12 mouse cellular contexts compared by ENCODE assay signal in the genomic region with DNA sequence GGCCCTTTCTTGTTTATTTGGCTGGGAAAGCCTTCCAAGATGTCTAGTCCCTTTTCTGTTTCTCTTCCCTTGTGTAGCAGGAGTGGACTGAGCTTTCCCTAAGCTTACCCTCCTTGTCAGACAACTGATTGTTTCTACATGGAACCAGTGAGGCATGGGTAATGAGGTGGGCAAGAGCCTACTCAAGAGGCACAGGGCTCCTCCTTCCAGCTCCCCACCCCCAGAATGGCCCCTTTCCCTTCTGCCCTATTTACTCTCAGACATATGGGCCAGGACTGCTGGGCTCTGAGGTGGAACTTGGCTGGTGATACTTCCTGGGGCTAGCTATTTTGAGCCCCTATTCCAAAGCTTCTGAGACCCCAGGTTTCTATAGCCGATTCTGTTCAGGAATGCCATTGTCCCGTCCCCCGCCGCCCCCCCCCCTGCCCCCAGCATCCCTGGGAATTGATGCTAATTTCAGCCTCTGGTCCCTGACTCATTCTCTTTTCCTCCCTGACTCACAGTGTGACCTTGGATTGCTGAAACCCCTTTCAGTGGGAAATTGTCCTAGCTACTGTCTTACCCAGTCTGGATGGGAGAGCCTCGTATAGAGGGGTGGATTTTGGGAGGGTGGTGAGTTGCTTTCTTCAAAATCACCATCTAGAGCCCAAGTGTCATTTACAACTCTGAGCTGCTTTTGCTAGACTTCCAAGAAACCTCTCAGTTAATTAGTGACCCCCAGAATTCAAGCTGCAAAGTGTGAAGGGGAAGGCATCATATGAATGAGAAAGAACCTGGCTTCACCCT. TPM values are rescaled to one million over a fixed set of nuclear protein-coding genes. Genes with fewer than 3 reads are reported as not detected.
A peak's percentile ranks its signal among the peaks of the same experiment; 100 is the strongest.
DNase-seq lines count a peak whose midpoint lies in the region; ATAC-seq and TF ChIP-seq lines count a peak whose summit lies in the region.
"Had no signal": no experiment of that assay in that cellular context is flagged by ENCODE, and none has a peak within 500 bp of the region (broad histone marks: within the 10 kb centered on the region; RNA-seq: fewer than 3 reads in every experiment).

No protein-coding gene starts in this region.

- no peak for TF ChIP-seq CTCF in left cerebral cortex, adult 2 months (IDR thresholded peaks at IDR 0.05)

- no peak overlapping the region; the same call in 1 of the 2 replicates for H3K9ac ChIP-seq in hindbrain, embryonic 15.5 days

- H3K4me3 ChIP-seq in left cerebral cortex, adult 2 months: no peak overlapping the region
- no peak overlapping the region; the same call in 1 of the 2 replicates for H3K4me3 ChIP-seq in embryonic facial prominence, embryonic 10.5 days
- H3K4me3 ChIP-seq in hindbrain, embryonic 15.5 days: no peak overlapping the region
- H3K4me3 ChIP-seq: erythroblast, embryonic 14.5 days had no signal

- peaks cover 7% of the 10 kb centered on the region for H3K36me3 ChIP-seq in embryonic facial prominence, embryonic 10.5 days (replicated peaks)
- H3K36me3 ChIP-seq in hindbrain, embryonic 15.5 days: peaks cover 11% of the 10 kb centered on the region

- H3K27ac ChIP-seq in left cerebral cortex, adult 2 months: peak overlapping the region; percentile 45; the same call in 1 of the 2 replicates
- peak overlapping the region; percentile 78 for H3K27ac ChIP-seq in embryonic facial prominence, embryonic 10.5 days (replicated peaks)
- H3K27ac ChIP-seq in hindbrain, embryonic 15.5 days (replicated peaks): peak overlapping the region; percentile 84

- intact Hi-C loops in left cerebral cortex, adult 2 months (cut with DNase I): no loop called here

- H3K9me3 ChIP-seq in embryonic facial prominence, embryonic 10.5 days: no peaks in the 10 kb centered on the region
- no peaks in the 10 kb centered on the region for H3K9me3 ChIP-seq in hindbrain, embryonic 15.5 days

- peak; percentile 76 for ATAC-seq in hindbrain, embryonic 15.5 days (ENCODE audit: low FRiP score, low read depth)
- ATAC-seq: activated CD4-positive, CD25-positive, alpha-beta regulatory T cell, adult 4 months had no signal

- H3K4me2 ChIP-seq in hindbrain, embryonic 15.5 days: peak overlapping the region; percentile 2; the same call in 1 of the 2 replicates

- peaks cover 50% of the 10 kb centered on the region for H3K4me1 ChIP-seq in embryonic facial prominence, embryonic 10.5 days
- peaks cover 62% of the 10 kb centered on the region for H3K4me1 ChIP-seq in hindbrain, embryonic 15.5 days (replicated peaks)

- H3K27me3 ChIP-seq in embryonic facial prominence, embryonic 10.5 days (replicated peaks; ENCODE audit: low read depth, poor library complexity, severe bottlenecking): no peaks in the 10 kb centered on the region
- no peaks in the 10 kb centered on the region for H3K27me3 ChIP-seq in hindbrain, embryonic 15.5 days

- no peak for DNase-seq in left cerebral cortex, adult 2 months (ENCODE audit: extremely low spot score in 1 of 2, low spot score in 2 of 2)
- DNase-seq in left cerebral cortex, adult 11 months (ENCODE audit: low spot score): no peak
- DNase-seq in embryonic facial prominence, embryonic 10.5 days (ENCODE audit: low spot score): peak; percentile 38
- DNase-seq in retina, postnatal 1 day: peak; percentile 95
- no peak for DNase-seq in adrenal gland, postnatal 10 days
- DNase-seq in lung, postnatal 36 days: no peak

- 12% methylated on average over 5 of the region's 5 CpGs for WGBS in embryonic facial prominence, embryonic 10.5 days
- 3% methylated on average over 5 of the region's 5 CpGs for WGBS in hindbrain, embryonic 15.5 days

RNA-seq across cellular contexts. Expression of a gene that starts 16.0 kb away (rescaled TPM):
- 100 to 1,000 TPM; 138 to 175 TPM for total RNA-seq in left cerebral cortex, adult 2 months (2021)
- 6.0 and 10.4 TPM in 2 replicates for polyA plus RNA-seq in embryonic facial prominence, embryonic 10.5 days (2016; fragmentation: Nextera tagmentation; extraction: Ambion mirVana)
- polyA plus RNA-seq in hindbrain, embryonic 15.5 days (2015; fragmentation: Nextera tagmentation; extraction: Ambion mirVana): 79.4 and 94.9 TPM in 2 replicates
- 1 to 10 TPM; 5.6 to 9.4 TPM for total RNA-seq in adrenal gland, postnatal 10 days (2021)

RNA-seq across cellular contexts. Expression of a gene that starts 19.0 kb away (rescaled TPM):
- 100 to 1,000 TPM; 140 to 150 TPM for total RNA-seq in left cerebral cortex, adult 2 months (2021)
- 14.3 and 16.4 TPM in 2 replicates for polyA plus RNA-seq in embryonic facial prominence, embryonic 10.5 days (2016; fragmentation: Nextera tagmentation; extraction: Ambion mirVana)
- 138 and 148 TPM in 2 replicates for polyA plus RNA-seq in hindbrain, embryonic 15.5 days (2015; fragmentation: Nextera tagmentation; extraction: Ambion mirVana)
- 10 to 100 TPM; 23.0 to 37.4 TPM for total RNA-seq in adrenal gland, postnatal 10 days (2021)
- total RNA-seq: megakaryocyte progenitor cell, adult 5-6 weeks had no signal
- polyA plus RNA-seq: erythroblast, embryonic 14.5 days had no signal

RNA-seq across cellular contexts. Expression of a gene that starts 46.1 kb away (rescaled TPM):
- not detected for total RNA-seq in left cerebral cortex, adult 2 months (2021)
- polyA plus RNA-seq in embryonic facial prominence, embryonic 10.5 days (2016; fragmentation: Nextera tagmentation; extraction: Ambion mirVana): not detected in 2 replicates
- polyA plus RNA-seq in hindbrain, embryonic 15.5 days (2015; fragmentation: Nextera tagmentation; extraction: Ambion mirVana): not detected in 2 replicates
- 10 to 100 TPM; 22.6 to 27.0 TPM for total RNA-seq in adrenal gland, postnatal 10 days (2021)
- total RNA-seq: megakaryocyte progenitor cell, adult 5-6 weeks had no signal
- polyA plus RNA-seq: activated CD4-positive, CD25-positive, alpha-beta regulatory T cell, adult 4 months; erythroblast, embryonic 14.5 days; limb, embryonic 11.5 days; spleen, adult 2 months had no signal

Comparison
In these comparisons a context has a peak if more than half of its experiments do, and no peak if none do; other contexts are left out.
1. DNase-seq: peak in embryonic facial prominence, embryonic 10.5 days (single experiment) and retina, postnatal 1 day (single experiment); none in left cerebral cortex, adult 2 months (0 of 2), left cerebral cortex, adult 11 months (single experiment), adrenal gland, postnatal 10 days (single experiment) and lung, postnatal 36 days (single experiment).
2. RNA of a gene that starts 16.0 kb away (total RNA-seq): 138 to 175 TPM in left cerebral cortex, adult 2 months; 5.6 to 9.4 TPM in adrenal gland, postnatal 10 days; every median in the first group is over 10 times any median in the second.
3. RNA of a gene that starts 46.1 kb away (total RNA-seq): 22.6 to 27.0 TPM in adrenal gland, postnatal 10 days; not detected in left cerebral cortex, adult 2 months; every median in the first group is over 10 times any median in the second.
4. Peak in every context shown above with its lines, with median percentiles within 50 percentile points of each other: H3K27ac ChIP-seq.